Mouse (Mus musculus): ENCODE measurements at regions not wholly inside any gene's neighbourhood (a gene's known extent, or its start where the extent isn't known, plus 50 kb on each side); places are given as distances from the start of the nearest gene placed in this dataset.

DNA sequence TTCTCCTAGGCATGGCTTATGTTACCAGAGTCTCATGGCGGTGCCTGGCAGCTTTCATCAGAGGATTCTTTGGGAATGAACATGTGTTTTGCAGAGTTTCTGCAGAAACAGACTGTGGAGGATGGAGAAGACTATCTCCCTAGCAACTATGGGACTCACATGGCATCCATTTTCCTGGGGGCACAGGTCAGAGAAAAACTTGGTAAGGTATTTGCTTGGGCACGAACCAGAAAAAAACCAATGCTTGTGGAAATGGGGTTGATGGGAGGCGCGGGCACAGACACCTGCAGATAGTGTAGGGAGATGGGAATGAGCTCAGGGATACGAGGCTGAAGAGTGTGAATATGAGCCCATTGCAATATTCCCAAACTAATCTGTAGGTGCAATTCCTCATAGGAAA is 71.7 kb upstream of the Adcy1 start:
- TF ChIP-seq CTCF (IDR thresholded peaks at IDR 0.05; ENCODE audit: low read depth) (no peak), EP300 (IDR thresholded peaks at IDR 0.05; ENCODE audit: low read depth) (no peak)
